Mouse (Mus musculus): ENCODE measurements at regions not wholly inside any gene's neighbourhood (a gene's known extent, or its start where the extent isn't known, plus 50 kb on each side); places are given as distances from the start of the nearest gene placed in this dataset.

GRCm38 (mm10) chr4:98182053-98182355 lies 201.1 kb downstream of the Tm2d1 start:
- WGBS: 52% methylated on average over 4 of the region's 4 CpGs
- Histone ChIP-seq H3K36me3 (ENCODE audit: control insufficient read depth, insufficient read depth, low read length) (no peaks in the 10 kb centered on the region), H3K27me3 (replicated peaks; ENCODE audit: control insufficient read depth, insufficient read depth, low read length) (no peaks in the 10 kb centered on the region), H3K4me2 (ENCODE audit: low read length) (no peak overlapping the region), H3K4me3 (ENCODE audit: low read depth, low read length) (no peak overlapping the region), H3K9ac (ENCODE audit: low read length) (no peak overlapping the region), H3K27ac (ENCODE audit: low read depth, low read length) (no peak overlapping the region), H3K9me3 (replicated peaks; ENCODE audit: control insufficient read depth, low read length) (no peaks in the 10 kb centered on the region), H3K4me1 (ENCODE audit: control insufficient read depth, insufficient read depth, low read length) (no peaks in the 10 kb centered on the region)
- ATAC-seq (no peak), DNase-seq (ENCODE audit: low spot score) (peak; percentile 62)

- no peak for ATAC-seq
- H3K27ac ChIP-seq (ENCODE audit: low read depth, low read length): no peak overlapping the region
- no peak for DNase-seq (ENCODE audit: low spot score)
Measured at GRCm38 (mm10) chr4:98181185-98182052, 201.7 kb downstream of the Tm2d1 start.

DNA sequence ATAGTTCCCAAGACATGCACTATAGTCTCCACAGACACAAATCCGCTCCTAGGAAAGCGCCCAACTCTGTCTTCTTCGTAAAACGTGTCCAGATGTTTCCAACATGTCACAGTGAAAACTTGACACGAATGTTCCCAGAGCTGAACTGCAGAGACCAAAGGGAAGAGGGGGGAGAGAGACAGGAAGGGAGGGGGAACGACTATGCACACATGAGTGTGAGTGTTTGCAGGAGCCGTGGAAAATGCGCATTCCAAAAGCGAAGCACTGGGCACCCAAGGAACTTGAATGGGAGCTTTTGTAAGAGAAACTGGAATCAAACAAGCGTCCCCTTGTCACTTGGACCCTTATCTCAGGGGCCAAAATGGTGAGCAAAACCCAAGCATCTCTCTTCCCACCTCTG lies 202.8 kb downstream of the Tm2d1 start:
- no peaks in the 10 kb centered on the region for H3K4me1 ChIP-seq (ENCODE audit: control insufficient read depth, insufficient read depth, low read length)
- DNase-seq (ENCODE audit: low spot score) (no peak), ATAC-seq (no peak)
- H3K9me3 ChIP-seq (replicated peaks; ENCODE audit: control insufficient read depth, low read length): no peaks in the 10 kb centered on the region
- H3K36me3 ChIP-seq (ENCODE audit: control insufficient read depth, insufficient read depth, low read length): no peaks in the 10 kb centered on the region
- H3K9ac ChIP-seq (ENCODE audit: low read length): no peak overlapping the region
- H3K27me3 ChIP-seq (replicated peaks; ENCODE audit: control insufficient read depth, insufficient read depth, low read length): no peaks in the 10 kb centered on the region
- 67% methylated on average over 10 of the region's 10 CpGs for WGBS
- no peak overlapping the region for H3K27ac ChIP-seq (ENCODE audit: low read depth, low read length)
- no peak overlapping the region for H3K4me3 ChIP-seq (ENCODE audit: low read depth, low read length)
- H3K4me2 ChIP-seq (ENCODE audit: low read length): no peak overlapping the region

More at GRCm38 (mm10) chr4:98181185-98182052, 201.7 kb downstream of the Tm2d1 start:
- Histone ChIP-seq H3K4me3 (ENCODE audit: low read depth, low read length) (no peak overlapping the region), H3K9me3 (replicated peaks; ENCODE audit: control insufficient read depth, low read length) (no peaks in the 10 kb centered on the region), H3K4me2 (ENCODE audit: low read length) (no peak overlapping the region), H3K36me3 (ENCODE audit: control insufficient read depth, insufficient read depth, low read length) (no peaks in the 10 kb centered on the region), H3K9ac (ENCODE audit: low read length) (no peak overlapping the region), H3K4me1 (ENCODE audit: control insufficient read depth, insufficient read depth, low read length) (no peaks in the 10 kb centered on the region), H3K27me3 (replicated peaks; ENCODE audit: control insufficient read depth, insufficient read depth, low read length) (no peaks in the 10 kb centered on the region)
- WGBS: 85% methylated on average over 12 of the region's 12 CpGs

Measured in forebrain, embryonic 14.5 days (tissue).